Mouse (Mus musculus): ENCODE results near the gene Parp14. TPM values are rescaled to one million over a fixed set of nuclear protein-coding genes. Genes with fewer than 3 reads are reported as not detected.

The Parp14 gene
- polyA plus RNA-seq, 1 experiment from 2014 or later: 7.1 TPM

DNA sequence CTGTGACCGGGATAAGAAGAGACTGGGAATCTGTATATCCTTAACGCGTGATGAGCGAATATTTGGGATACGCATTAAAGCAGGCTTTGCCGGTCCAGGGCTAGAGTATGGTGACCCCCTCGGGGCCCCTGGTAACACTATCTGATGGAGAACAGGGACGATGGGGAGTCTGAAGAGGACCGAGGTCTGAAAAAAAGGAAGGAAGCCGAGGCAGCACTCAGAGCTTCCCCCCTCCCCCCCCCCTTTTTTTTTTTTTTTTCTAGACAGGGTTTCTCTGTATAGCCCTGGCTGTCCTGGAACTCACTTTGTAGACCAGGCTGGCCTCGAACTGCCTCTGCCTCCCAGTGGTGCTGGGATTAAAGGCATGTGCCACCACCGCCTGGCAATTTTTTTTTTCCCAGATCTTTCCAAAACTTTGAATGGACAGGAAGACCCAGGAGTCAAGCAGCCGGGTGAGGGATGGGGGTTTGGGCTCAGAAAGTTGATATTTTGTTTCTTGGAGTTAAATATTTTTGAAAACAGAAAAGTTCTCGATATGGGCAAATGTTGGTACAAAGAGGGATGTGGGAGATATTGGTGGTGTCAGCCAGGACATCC lies 1.2 kb upstream of the Parp14 start:
- Histone ChIP-seq H3K4me3 (ENCODE audit: low read depth, low read length) (peak overlapping the region; percentile 74), H3K9ac (ENCODE audit: low read depth, low read length) (no peak overlapping the region), H3K4me2 (replicated peaks; ENCODE audit: low read depth) (peak overlapping the region; percentile 73), H3K9me3 (ENCODE audit: control insufficient read depth) (no peaks in the 10 kb centered on the region), H3K4me1 (replicated peaks; ENCODE audit: control insufficient read depth, insufficient read depth, low read length) (peaks cover 8% of the 10 kb centered on the region; the same call in 1 of the 2 replicates), H3K36me3 (ENCODE audit: control insufficient read depth, insufficient read depth) (no peaks in the 10 kb centered on the region), H3K27ac (ENCODE audit: low read depth, low read length) (no peak overlapping the region), H3K27me3 (replicated peaks; ENCODE audit: control insufficient read depth, insufficient read depth, low read length) (no peaks in the 10 kb centered on the region)
- TF ChIP-seq CTCF (IDR thresholded peaks at IDR 0.05; ENCODE audit: low read depth): no peak
- ATAC-seq: no peak
- 37% methylated on average over 14 of the region's 14 CpGs for WGBS

DNA sequence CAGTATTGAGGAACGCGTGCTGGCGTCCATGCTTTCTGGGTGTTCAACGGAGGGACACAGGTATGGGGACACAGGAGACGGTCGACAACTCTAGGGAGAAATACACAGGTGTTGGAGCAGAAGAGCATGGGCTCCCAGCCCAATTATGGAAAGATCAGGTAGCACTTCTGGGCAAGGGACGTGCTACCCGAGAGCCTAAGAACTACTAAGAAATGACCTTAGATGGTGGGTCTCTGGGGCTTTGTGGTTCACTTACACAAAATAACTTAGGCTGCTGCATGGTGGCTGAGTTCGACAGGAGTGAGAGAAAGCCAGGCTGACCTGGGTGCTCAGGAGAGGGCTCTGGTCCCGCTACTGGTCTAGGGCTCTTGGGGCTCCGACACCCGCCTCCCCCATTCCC lies 554 bp upstream of the Parp14 start:
- Histone ChIP-seq H3K4me1 (replicated peaks; ENCODE audit: control insufficient read depth, insufficient read depth, low read length) (peaks cover 8% of the 10 kb centered on the region; the same call in 1 of the 2 replicates), H3K4me2 (replicated peaks; ENCODE audit: low read depth) (peak overlapping the region; percentile 73), H3K27ac (ENCODE audit: low read depth, low read length) (0 out of 2 replicates have a peak overlapping the region, but pooled peaks have one; percentile 85), H3K36me3 (ENCODE audit: control insufficient read depth, insufficient read depth) (no peaks in the 10 kb centered on the region), H3K9ac (ENCODE audit: low read depth, low read length) (peak overlapping the region; percentile 75; the same call in 1 of the 2 replicates), H3K9me3 (ENCODE audit: control insufficient read depth) (no peaks in the 10 kb centered on the region), H3K27me3 (replicated peaks; ENCODE audit: control insufficient read depth, insufficient read depth, low read length) (no peaks in the 10 kb centered on the region), H3K4me3 (ENCODE audit: low read depth, low read length) (peak overlapping the region; percentile 74)
- no peak for ATAC-seq
- 25% methylated on average over 12 of the region's 12 CpGs for WGBS
- no peak for TF ChIP-seq CTCF (IDR thresholded peaks at IDR 0.05; ENCODE audit: low read depth)

DNA sequence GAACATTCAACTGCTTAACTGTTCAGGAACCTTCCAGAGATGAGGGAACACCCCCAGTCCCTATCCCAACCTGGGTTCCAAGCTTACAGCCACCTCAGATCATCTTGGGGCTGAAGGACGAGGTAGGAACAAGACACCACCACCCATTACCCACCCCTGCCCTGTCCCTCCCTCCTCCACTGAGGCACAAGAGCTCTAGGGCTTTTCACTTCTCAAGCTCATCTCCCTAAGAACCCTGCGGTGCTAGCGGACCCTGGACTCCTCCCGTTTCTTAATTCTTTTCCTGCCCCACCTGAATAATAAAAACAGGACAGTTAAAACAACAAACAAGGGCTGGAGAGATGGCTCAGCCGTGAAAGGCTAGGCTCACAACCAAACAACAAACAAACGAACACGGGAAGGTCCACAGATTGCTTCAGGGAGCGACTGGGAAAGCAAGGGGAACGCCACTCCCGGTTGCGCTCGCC lies 730 bp downstream of the Parp14 start:
- no peak; the same call in 1 of the 2 replicates for ATAC-seq

GRCm38 (mm10) chr16:35869656-35870055 lies 1.7 kb downstream of the Parp14 start:
- peaks cover 8% of the 10 kb centered on the region for H3K36me3 ChIP-seq (ENCODE audit: control insufficient read depth, insufficient read depth)
- peak overlapping the region; percentile 73 for H3K4me2 ChIP-seq (replicated peaks; ENCODE audit: low read depth)
- 63% methylated on average over 6 of the region's 6 CpGs for WGBS
- H3K27ac ChIP-seq (ENCODE audit: low read depth, low read length): peak overlapping the region; percentile 85; the same call in 1 of the 2 replicates
- H3K9me3 ChIP-seq (ENCODE audit: control insufficient read depth): no peaks in the 10 kb centered on the region
- peak overlapping the region; percentile 74 for H3K4me3 ChIP-seq (ENCODE audit: low read depth, low read length)
- H3K9ac ChIP-seq (ENCODE audit: low read depth, low read length): no peak overlapping the region
- no peak for ATAC-seq
- no peaks in the 10 kb centered on the region for H3K27me3 ChIP-seq (replicated peaks; ENCODE audit: control insufficient read depth, insufficient read depth, low read length)
- TF ChIP-seq CTCF (IDR thresholded peaks at IDR 0.05; ENCODE audit: low read depth): no peak
- peaks cover 8% of the 10 kb centered on the region; the same call in 1 of the 2 replicates for H3K4me1 ChIP-seq (replicated peaks; ENCODE audit: control insufficient read depth, insufficient read depth, low read length)

More for the DNA sequence above, 730 bp downstream of the Parp14 start:
- Histone ChIP-seq H3K36me3 (ENCODE audit: control insufficient read depth, insufficient read depth) (no peaks in the 10 kb centered on the region; the same call in 1 of the 2 replicates), H3K9me3 (ENCODE audit: control insufficient read depth) (no peaks in the 10 kb centered on the region), H3K27me3 (replicated peaks; ENCODE audit: control insufficient read depth, insufficient read depth, low read length) (no peaks in the 10 kb centered on the region), H3K27ac (ENCODE audit: low read depth, low read length) (peak overlapping the region; percentile 85), H3K4me3 (ENCODE audit: low read depth, low read length) (peak overlapping the region; percentile 74), H3K4me1 (replicated peaks; ENCODE audit: control insufficient read depth, insufficient read depth, low read length) (peaks cover 8% of the 10 kb centered on the region; the same call in 1 of the 2 replicates), H3K9ac (ENCODE audit: low read depth, low read length) (peak overlapping the region; percentile 75), H3K4me2 (replicated peaks; ENCODE audit: low read depth) (peak overlapping the region; percentile 73)
- no peak for TF ChIP-seq CTCF (IDR thresholded peaks at IDR 0.05; ENCODE audit: low read depth)
- WGBS: 2% methylated on average over 12 of the region's 12 CpGs

DNA sequence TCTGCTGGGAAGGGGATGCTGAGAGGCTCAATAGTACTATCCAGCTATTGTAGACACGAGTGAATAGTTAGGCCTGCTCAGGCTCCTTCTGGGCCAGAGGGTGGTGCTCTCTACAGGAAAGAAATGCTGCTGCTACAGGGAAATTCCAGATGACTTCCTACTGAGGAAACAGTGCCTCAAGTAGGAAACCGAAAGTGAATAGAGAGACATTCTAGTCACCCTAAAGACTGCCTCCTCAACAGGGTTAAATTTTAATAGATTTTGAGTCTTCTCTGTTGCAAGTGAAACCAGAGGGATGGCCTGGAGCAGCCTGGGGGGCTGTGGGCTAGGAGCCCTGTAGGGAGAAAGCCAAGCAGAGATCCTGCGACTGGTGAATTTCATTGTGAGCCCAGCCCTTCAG lies 2.2 kb downstream of the Parp14 start:
- peak overlapping the region; percentile 85 for H3K27ac ChIP-seq (ENCODE audit: low read depth, low read length)
- peak overlapping the region; percentile 74 for H3K4me3 ChIP-seq (ENCODE audit: low read depth, low read length)

DNA sequence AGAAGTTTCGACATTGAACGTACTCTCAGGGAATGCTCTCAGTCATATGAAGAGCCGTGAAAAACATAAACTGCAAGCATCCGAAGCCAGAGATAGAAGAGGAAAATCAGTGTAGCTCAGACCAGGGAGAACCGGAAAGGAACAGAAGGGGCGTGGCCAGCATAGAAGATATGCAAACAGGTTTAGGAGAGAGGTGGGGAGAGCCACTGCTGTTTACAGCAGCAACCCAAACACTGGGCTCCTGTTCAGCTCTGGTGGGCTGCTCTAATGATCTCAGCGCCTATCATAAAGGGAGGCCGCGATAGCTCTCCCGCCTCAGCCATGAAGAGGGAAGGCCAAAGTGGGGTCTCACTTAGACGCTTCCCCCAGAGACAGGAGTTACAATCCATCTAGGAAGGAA lies 3.6 kb downstream of the Parp14 start:
- peaks cover 8% of the 10 kb centered on the region; the same call in 1 of the 2 replicates for H3K4me1 ChIP-seq (replicated peaks; ENCODE audit: control insufficient read depth, insufficient read depth, low read length)
- 63% methylated on average over 11 of the region's 11 CpGs for WGBS
- no peak overlapping the region for H3K9ac ChIP-seq (ENCODE audit: low read depth, low read length)
- TF ChIP-seq CTCF (IDR thresholded peaks at IDR 0.05; ENCODE audit: low read depth): no peak
- H3K9me3 ChIP-seq (ENCODE audit: control insufficient read depth): no peaks in the 10 kb centered on the region
- H3K27me3 ChIP-seq (replicated peaks; ENCODE audit: control insufficient read depth, insufficient read depth, low read length): no peaks in the 10 kb centered on the region
- H3K36me3 ChIP-seq (ENCODE audit: control insufficient read depth, insufficient read depth): peaks cover 17% of the 10 kb centered on the region
- no peak overlapping the region for H3K4me2 ChIP-seq (replicated peaks; ENCODE audit: low read depth)
- no peak overlapping the region for H3K27ac ChIP-seq (ENCODE audit: low read depth, low read length)
- H3K4me3 ChIP-seq (ENCODE audit: low read depth, low read length): no peak overlapping the region
- ATAC-seq: no peak

More for the DNA sequence above, 2.2 kb downstream of the Parp14 start:
- H3K4me1 ChIP-seq (replicated peaks; ENCODE audit: control insufficient read depth, insufficient read depth, low read length): peaks cover 8% of the 10 kb centered on the region; the same call in 1 of the 2 replicates
- H3K27me3 ChIP-seq (replicated peaks; ENCODE audit: control insufficient read depth, insufficient read depth, low read length): no peaks in the 10 kb centered on the region
- 20% methylated on average over 3 of the region's 3 CpGs for WGBS
- peak; percentile 62 for ATAC-seq
- H3K9me3 ChIP-seq (ENCODE audit: control insufficient read depth): no peaks in the 10 kb centered on the region
- peak; percentile 65 for TF ChIP-seq CTCF (IDR thresholded peaks at IDR 0.05; ENCODE audit: low read depth)
- H3K4me2 ChIP-seq (replicated peaks; ENCODE audit: low read depth): peak overlapping the region; percentile 73
- H3K9ac ChIP-seq (ENCODE audit: low read depth, low read length): no peak overlapping the region
- peaks cover 14% of the 10 kb centered on the region for H3K36me3 ChIP-seq (ENCODE audit: control insufficient read depth, insufficient read depth)
